Mouse (Mus musculus): ENCODE data around the gene B4galt3. TPM values are rescaled to one million over a fixed set of nuclear protein-coding genes. Genes with fewer than 3 reads are reported as not detected.
A peak's percentile ranks its signal among the peaks of the same experiment; 100 is the strongest.

Gene B4galt3
- polyA plus RNA-seq, 1 experiment from 2014 or later = 34.2 TPM

- WGBS = 64% methylated on average over 3 of the region's 3 CpGs
- Histone ChIP-seq H3K9me3 (ENCODE audit: control insufficient read depth, low read length) (no peaks in the 10 kb centered on the region), H3K27me3 (ENCODE audit: control insufficient read depth, insufficient read depth, low read length) (no peaks in the 10 kb centered on the region), H3K9ac (ENCODE audit: low read length) (no peak overlapping the region), H3K27ac (replicated peaks) (peak overlapping the region; percentile 84), H3K4me3 (ENCODE audit: low read depth, low read length) (no peak overlapping the region), H3K36me3 (ENCODE audit: control insufficient read depth, insufficient read depth, low read length) (no peaks in the 10 kb centered on the region), H3K4me1 (replicated peaks; ENCODE audit: control insufficient read depth, insufficient read depth) (0 out of 2 replicates have a peak, but pooled peaks cover 3% of the 10 kb centered on the region), H3K4me2 (replicated peaks; ENCODE audit: low read depth) (no peak overlapping the region)
- TF ChIP-seq CTCF (IDR thresholded peaks at IDR 0.05; ENCODE audit: low read depth) = peak; percentile 50
- no peak for TF ChIP-seq EP300 (optimal IDR thresholded peaks at IDR 0.05)
- ATAC-seq (ENCODE audit: low FRiP score, low TSS enrichment) = peak; percentile 27; the same call in 1 of the 2 replicates
- DNase-seq (ENCODE audit: low spot score) = no peak
Measured at GRCm38 (mm10) chr1:171263666-171264461, 6.3 kb upstream of the B4galt3 start.

GRCm38 (mm10) chr1:171265971-171266744 is 4.0 kb upstream of the B4galt3 start:
- no peak overlapping the region for H3K4me3 ChIP-seq (ENCODE audit: low read depth, low read length)
- H3K4me2 ChIP-seq (replicated peaks; ENCODE audit: low read depth) = no peak overlapping the region
- no peak overlapping the region for H3K9ac ChIP-seq (ENCODE audit: low read length)
- no peak overlapping the region for H3K27ac ChIP-seq (replicated peaks)
- H3K4me1 ChIP-seq (replicated peaks; ENCODE audit: control insufficient read depth, insufficient read depth) = 0 out of 2 replicates have a peak, but pooled peaks cover 5% of the 10 kb centered on the region
- ATAC-seq (ENCODE audit: low FRiP score, low TSS enrichment) (no peak), DNase-seq (ENCODE audit: low spot score) (no peak)
- WGBS = 48% methylated on average over 4 of the region's 4 CpGs
- no peaks in the 10 kb centered on the region for H3K9me3 ChIP-seq (ENCODE audit: control insufficient read depth, low read length)
- no peak for TF ChIP-seq EP300 (optimal IDR thresholded peaks at IDR 0.05)
- no peak for TF ChIP-seq CTCF (IDR thresholded peaks at IDR 0.05; ENCODE audit: low read depth)
- H3K36me3 ChIP-seq (ENCODE audit: control insufficient read depth, insufficient read depth, low read length) = no peaks in the 10 kb centered on the region
- H3K27me3 ChIP-seq (ENCODE audit: control insufficient read depth, insufficient read depth, low read length) = no peaks in the 10 kb centered on the region

- Histone ChIP-seq H3K9ac (ENCODE audit: low read length) (no peak overlapping the region), H3K4me1 (replicated peaks; ENCODE audit: control insufficient read depth, insufficient read depth) (0 out of 2 replicates have a peak, but pooled peaks cover 2% of the 10 kb centered on the region), H3K27ac (replicated peaks) (peak overlapping the region; percentile 30; the same call in 1 of the 2 replicates), H3K9me3 (ENCODE audit: control insufficient read depth, low read length) (no peaks in the 10 kb centered on the region), H3K4me3 (ENCODE audit: low read depth, low read length) (no peak overlapping the region), H3K36me3 (ENCODE audit: control insufficient read depth, insufficient read depth, low read length) (peaks cover 3% of the 10 kb centered on the region; the same call in 1 of the 2 replicates), H3K27me3 (ENCODE audit: control insufficient read depth, insufficient read depth, low read length) (no peaks in the 10 kb centered on the region), H3K4me2 (replicated peaks; ENCODE audit: low read depth) (no peak overlapping the region)
- ATAC-seq (ENCODE audit: low FRiP score, low TSS enrichment) (no peak), DNase-seq (ENCODE audit: low spot score) (no peak)
- TF ChIP-seq EP300 (optimal IDR thresholded peaks at IDR 0.05) = no peak
- no peak for TF ChIP-seq CTCF (IDR thresholded peaks at IDR 0.05; ENCODE audit: low read depth)
- 68% methylated on average over 1 of the region's 1 CpGs for WGBS
Measured at GRCm38 (mm10) chr1:171268341-171268740, 1.8 kb upstream of the B4galt3 start.

- H3K4me1 ChIP-seq (replicated peaks; ENCODE audit: control insufficient read depth, insufficient read depth) = 0 out of 2 replicates have a peak, but pooled peaks cover 2% of the 10 kb centered on the region
- H3K36me3 ChIP-seq (ENCODE audit: control insufficient read depth, insufficient read depth, low read length) = peaks cover 7% of the 10 kb centered on the region; the same call in 1 of the 2 replicates
- H3K27me3 ChIP-seq (ENCODE audit: control insufficient read depth, insufficient read depth, low read length) = no peaks in the 10 kb centered on the region
- H3K27ac ChIP-seq (replicated peaks) = peak overlapping the region; percentile 89
- peak overlapping the region; percentile 98 for H3K4me2 ChIP-seq (replicated peaks; ENCODE audit: low read depth)
- H3K9ac ChIP-seq (ENCODE audit: low read length) = peak overlapping the region; percentile 80
- under 1% methylated on average over 18 of the region's 19 CpGs for whole genome bisulfite sequencing
- DNase-seq (ENCODE audit: low spot score) = peak; percentile 83
- no peaks in the 10 kb centered on the region for H3K9me3 ChIP-seq (ENCODE audit: control insufficient read depth, low read length)
- ATAC-seq (ENCODE audit: low FRiP score, low TSS enrichment) = peak; percentile 88
- H3K4me3 ChIP-seq (ENCODE audit: low read depth, low read length) = peak overlapping the region; percentile 80
- no peak for TF ChIP-seq EP300 (optimal IDR thresholded peaks at IDR 0.05)
- TF ChIP-seq CTCF (IDR thresholded peaks at IDR 0.05; ENCODE audit: low read depth) = no peak
Measured at GRCm38 (mm10) chr1:171270573-171270900, 409 bp downstream of the B4galt3 start.

GRCm38 (mm10) chr1:171271196-171271595 is 1.1 kb downstream of the B4galt3 start:
- H3K4me2 ChIP-seq (replicated peaks; ENCODE audit: low read depth) = peak overlapping the region; percentile 98
- no peaks in the 10 kb centered on the region for H3K9me3 ChIP-seq (ENCODE audit: control insufficient read depth, low read length)
- no peaks in the 10 kb centered on the region for H3K27me3 ChIP-seq (ENCODE audit: control insufficient read depth, insufficient read depth, low read length)
- peak overlapping the region; percentile 80 for H3K4me3 ChIP-seq (ENCODE audit: low read depth, low read length)
- H3K27ac ChIP-seq (replicated peaks) = peak overlapping the region; percentile 89
- H3K9ac ChIP-seq (ENCODE audit: low read length) = peak overlapping the region; percentile 80
- 0 out of 2 replicates have a peak, but pooled peaks cover 2% of the 10 kb centered on the region for H3K4me1 ChIP-seq (replicated peaks; ENCODE audit: control insufficient read depth, insufficient read depth)
- H3K36me3 ChIP-seq (ENCODE audit: control insufficient read depth, insufficient read depth, low read length) = peaks cover 9% of the 10 kb centered on the region
- DNase-seq (ENCODE audit: low spot score) (no peak), ATAC-seq (ENCODE audit: low FRiP score, low TSS enrichment) (no peak)
- WGBS = 27% methylated on average over 9 of the region's 9 CpGs
- TF ChIP-seq CTCF (IDR thresholded peaks at IDR 0.05; ENCODE audit: low read depth) (no peak), EP300 (optimal IDR thresholded peaks at IDR 0.05) (no peak)

Data from stomach, postnatal 0 days (tissue).